Mouse (Mus musculus): ENCODE measurements around the gene Cep41. TPM values are rescaled to one million over a fixed set of nuclear protein-coding genes. Genes with fewer than 3 reads are reported as not detected.

Cep41 gene
- polyA plus RNA-seq, 1 experiment, result 2.6 TPM

GRCm38 (mm10) chr6:30624763-30625162, 68.8 kb downstream of the Cep41 start:
- TF ChIP-seq POLR2A (IDR thresholded peaks at IDR 0.05; ENCODE audit: low read depth, low read length), result no peak
- no peak for TF ChIP-seq CTCF (conservative IDR thresholded peaks at IDR 0.05; ENCODE audit: insufficient read depth, insufficient read length, low read depth, low read length)

GRCm38 (mm10) chr6:30621986-30622389, 71.6 kb downstream of the Cep41 start:
- Histone ChIP-seq H3K27me3 (replicated peaks; ENCODE audit: control insufficient read depth, insufficient read depth, low read length) (no peaks in the 10 kb centered on the region), H3K36me3 (ENCODE audit: control insufficient read depth, insufficient read depth, low read length) (no peaks in the 10 kb centered on the region), H3K4me3 (ENCODE audit: insufficient read depth, low read depth, low read length) (no peak overlapping the region), H3K27ac (ENCODE audit: insufficient read depth, low read depth, low read length) (no peak overlapping the region), H3K4me1 (ENCODE audit: control insufficient read depth, insufficient read depth, low read length) (no peaks in the 10 kb centered on the region)
- TF ChIP-seq POLR2A (IDR thresholded peaks at IDR 0.05; ENCODE audit: low read depth, low read length), result no peak
- TF ChIP-seq CTCF (conservative IDR thresholded peaks at IDR 0.05; ENCODE audit: insufficient read depth, insufficient read length, low read depth, low read length), result no peak
- 64% methylated on average over 4 of the region's 4 CpGs for WGBS
- no peak for DNase-seq

More at GRCm38 (mm10) chr6:30624763-30625162, 68.8 kb downstream of the Cep41 start:
- Histone ChIP-seq H3K4me3 (ENCODE audit: insufficient read depth, low read depth, low read length) (no peak overlapping the region), H3K4me1 (ENCODE audit: control insufficient read depth, insufficient read depth, low read length) (no peaks in the 10 kb centered on the region), H3K27ac (ENCODE audit: insufficient read depth, low read depth, low read length) (no peak overlapping the region), H3K27me3 (replicated peaks; ENCODE audit: control insufficient read depth, insufficient read depth, low read length) (no peaks in the 10 kb centered on the region), H3K36me3 (ENCODE audit: control insufficient read depth, insufficient read depth, low read length) (no peaks in the 10 kb centered on the region)
- no peak for DNase-seq
- WGBS, result 95% methylated on average over 9 of the region's 9 CpGs

GRCm38 (mm10) chr6:30620994-30621393, 72.6 kb downstream of the Cep41 start:
- WGBS, result 91% methylated on average over 6 of the region's 6 CpGs
- no peaks in the 10 kb centered on the region for H3K4me1 ChIP-seq (ENCODE audit: control insufficient read depth, insufficient read depth, low read length)
- no peaks in the 10 kb centered on the region for H3K27me3 ChIP-seq (replicated peaks; ENCODE audit: control insufficient read depth, insufficient read depth, low read length)
- no peak for DNase-seq
- TF ChIP-seq CTCF (conservative IDR thresholded peaks at IDR 0.05; ENCODE audit: insufficient read depth, insufficient read length, low read depth, low read length), result no peak
- no peak for TF ChIP-seq POLR2A (IDR thresholded peaks at IDR 0.05; ENCODE audit: low read depth, low read length)
- H3K4me3 ChIP-seq (ENCODE audit: insufficient read depth, low read depth, low read length), result no peak overlapping the region
- no peaks in the 10 kb centered on the region for H3K36me3 ChIP-seq (ENCODE audit: control insufficient read depth, insufficient read depth, low read length)
- no peak overlapping the region for H3K27ac ChIP-seq (ENCODE audit: insufficient read depth, low read depth, low read length)

- Histone ChIP-seq H3K36me3 (ENCODE audit: control insufficient read depth, insufficient read depth, low read length) (no peaks in the 10 kb centered on the region), H3K4me3 (ENCODE audit: insufficient read depth, low read depth, low read length) (no peak overlapping the region), H3K27me3 (replicated peaks; ENCODE audit: control insufficient read depth, insufficient read depth, low read length) (no peaks in the 10 kb centered on the region), H3K27ac (ENCODE audit: insufficient read depth, low read depth, low read length) (no peak overlapping the region), H3K4me1 (ENCODE audit: control insufficient read depth, insufficient read depth, low read length) (no peaks in the 10 kb centered on the region)
- TF ChIP-seq CTCF (conservative IDR thresholded peaks at IDR 0.05; ENCODE audit: insufficient read depth, insufficient read length, low read depth, low read length) (no peak), POLR2A (IDR thresholded peaks at IDR 0.05; ENCODE audit: low read depth, low read length) (no peak)
- WGBS, result 84% methylated on average over 4 of the region's 4 CpGs
- DNase-seq, result no peak
Measured at GRCm38 (mm10) chr6:30620591-30620990, 73.0 kb downstream of the Cep41 start.

- no peaks in the 10 kb centered on the region for H3K27me3 ChIP-seq (replicated peaks; ENCODE audit: control insufficient read depth, insufficient read depth, low read length)
- no peak for TF ChIP-seq POLR2A (IDR thresholded peaks at IDR 0.05; ENCODE audit: low read depth, low read length)
- TF ChIP-seq CTCF (conservative IDR thresholded peaks at IDR 0.05; ENCODE audit: insufficient read depth, insufficient read length, low read depth, low read length), result no peak
- H3K4me3 ChIP-seq (ENCODE audit: insufficient read depth, low read depth, low read length), result no peak overlapping the region
- WGBS, result 85% methylated on average over 5 of the region's 5 CpGs
- DNase-seq, result no peak
- no peak overlapping the region for H3K27ac ChIP-seq (ENCODE audit: insufficient read depth, low read depth, low read length)
- no peaks in the 10 kb centered on the region for H3K36me3 ChIP-seq (ENCODE audit: control insufficient read depth, insufficient read depth, low read length)
- H3K4me1 ChIP-seq (ENCODE audit: control insufficient read depth, insufficient read depth, low read length), result no peaks in the 10 kb centered on the region
Measured at GRCm38 (mm10) chr6:30619606-30620005, 73.9 kb downstream of the Cep41 start.

- Histone ChIP-seq H3K4me3 (ENCODE audit: insufficient read depth, low read depth, low read length) (no peak overlapping the region), H3K36me3 (ENCODE audit: control insufficient read depth, insufficient read depth, low read length) (no peaks in the 10 kb centered on the region), H3K4me1 (ENCODE audit: control insufficient read depth, insufficient read depth, low read length) (no peaks in the 10 kb centered on the region), H3K27ac (ENCODE audit: insufficient read depth, low read depth, low read length) (no peak overlapping the region), H3K27me3 (replicated peaks; ENCODE audit: control insufficient read depth, insufficient read depth, low read length) (no peaks in the 10 kb centered on the region)
- no peak for DNase-seq
- no peak for TF ChIP-seq POLR2A (IDR thresholded peaks at IDR 0.05; ENCODE audit: low read depth, low read length)
- no peak for TF ChIP-seq CTCF (conservative IDR thresholded peaks at IDR 0.05; ENCODE audit: insufficient read depth, insufficient read length, low read depth, low read length)
- 61% methylated on average over 6 of the region's 6 CpGs for WGBS
Measured at GRCm38 (mm10) chr6:30618735-30619134, 74.8 kb downstream of the Cep41 start.

GRCm38 (mm10) chr6:30617959-30618590, 75.5 kb downstream of the Cep41 start:
- Histone ChIP-seq H3K4me1 (ENCODE audit: control insufficient read depth, insufficient read depth, low read length) (no peaks in the 10 kb centered on the region), H3K27me3 (replicated peaks; ENCODE audit: control insufficient read depth, insufficient read depth, low read length) (no peaks in the 10 kb centered on the region), H3K4me3 (ENCODE audit: insufficient read depth, low read depth, low read length) (no peak overlapping the region), H3K27ac (ENCODE audit: insufficient read depth, low read depth, low read length) (no peak overlapping the region), H3K36me3 (ENCODE audit: control insufficient read depth, insufficient read depth, low read length) (no peaks in the 10 kb centered on the region)
- WGBS, result 35% methylated on average over 18 of the region's 18 CpGs
- TF ChIP-seq POLR2A (IDR thresholded peaks at IDR 0.05; ENCODE audit: low read depth, low read length), result no peak
- no peak for TF ChIP-seq CTCF (conservative IDR thresholded peaks at IDR 0.05; ENCODE audit: insufficient read depth, insufficient read length, low read depth, low read length)
- no peak for DNase-seq
